Mouse (Mus musculus) thymus, postnatal 14 days (tissue): ENCODE data around the gene Gm26602.

Experiments used
- DNase-seq: peaks from one replicate; pipeline ENCODE4 v3.0.0; 2021

Gm26602 gene

GRCm38 (mm10) chr10:79918231-79919078, 7.8 kb downstream of the Gm26602 start:
- no peak for DNase-seq

- DNase-seq: peak; percentile 40
These were observed 8.7 kb downstream of the Gm26602 start for GRCm38 (mm10) chr10:79919251-79919849.

GRCm38 (mm10) chr10:79920056-79920890, 9.6 kb downstream of the Gm26602 start:
- DNase-seq: no peak

- DNase-seq: peak; percentile 47
These were observed 10.4 kb downstream of the Gm26602 start, which contains the start of gene R3hdm4 for GRCm38 (mm10) chr10:79920958-79921535. R3hdm4 (minus strand) TSS chr10:79921208.

GRCm38 (mm10) chr10:79921572-79921971, 10.9 kb downstream of the Gm26602 start:
- DNase-seq: no peak

GRCm38 (mm10) chr10:79924998-79925784, 14.5 kb downstream of the Gm26602 start:
- DNase-seq: peak; percentile 94

GRCm38 (mm10) chr10:79925785-79926490, 15.3 kb downstream of the Gm26602 start:
- peak; percentile 53 for DNase-seq

- DNase-seq: peak; percentile 93
These were observed 16.1 kb downstream of the Gm26602 start, which contains the start of gene Arid3a for GRCm38 (mm10) chr10:79926491-79927323. Arid3a (plus strand) TSS chr10:79927043.

- peak; percentile 89 for DNase-seq
These were observed 16.8 kb downstream of the Gm26602 start for GRCm38 (mm10) chr10:79927324-79928029.

- peak; percentile 54 for DNase-seq
These were observed 17.5 kb downstream of the Gm26602 start for GRCm38 (mm10) chr10:79928030-79928694.

- DNase-seq: no peak
These were observed 18.4 kb downstream of the Gm26602 start for GRCm38 (mm10) chr10:79928907-79929701.

- no peak for DNase-seq
These were observed 19.5 kb downstream of the Gm26602 start for GRCm38 (mm10) chr10:79929967-79930825.

GRCm38 (mm10) chr10:79930826-79931186, 20.1 kb downstream of the Gm26602 start:
- DNase-seq: no peak

GRCm38 (mm10) chr10:79931797-79932196, 21.1 kb downstream of the Gm26602 start:
- DNase-seq: no peak

- DNase-seq: no peak
These were observed 22.1 kb downstream of the Gm26602 start for GRCm38 (mm10) chr10:79932736-79933135.

GRCm38 (mm10) chr10:79933145-79933679, 22.6 kb downstream of the Gm26602 start:
- no peak for DNase-seq

GRCm38 (mm10) chr10:79933861-79934260, 23.2 kb downstream of the Gm26602 start:
- DNase-seq: no peak
